Mouse (Mus musculus) left cerebral cortex, adult 18-20 months (tissue): ENCODE results near the gene Lad1. TPM values are rescaled to one million over a fixed set of nuclear protein-coding genes. Genes with fewer than 3 reads are reported as not detected.

Experiments used
- DNase-seq, 2 experiments: peaks; one replicate each; pipeline ENCODE4 v3.0.0; 2021 to 2022; ENCODE audit warnings: low spot score in 2 of 2, mixed read lengths in 1 of 2
- total RNA-seq, 2 experiments: library from RNA; stranded (reverse); gene quantifications; 2 replicates each; pipeline ENCODE4 v1.2.3; 2021

Gene Lad1
- total RNA-seq, 2 experiments from 2014 or later = 0.96 to 1.3 TPM

DNA sequence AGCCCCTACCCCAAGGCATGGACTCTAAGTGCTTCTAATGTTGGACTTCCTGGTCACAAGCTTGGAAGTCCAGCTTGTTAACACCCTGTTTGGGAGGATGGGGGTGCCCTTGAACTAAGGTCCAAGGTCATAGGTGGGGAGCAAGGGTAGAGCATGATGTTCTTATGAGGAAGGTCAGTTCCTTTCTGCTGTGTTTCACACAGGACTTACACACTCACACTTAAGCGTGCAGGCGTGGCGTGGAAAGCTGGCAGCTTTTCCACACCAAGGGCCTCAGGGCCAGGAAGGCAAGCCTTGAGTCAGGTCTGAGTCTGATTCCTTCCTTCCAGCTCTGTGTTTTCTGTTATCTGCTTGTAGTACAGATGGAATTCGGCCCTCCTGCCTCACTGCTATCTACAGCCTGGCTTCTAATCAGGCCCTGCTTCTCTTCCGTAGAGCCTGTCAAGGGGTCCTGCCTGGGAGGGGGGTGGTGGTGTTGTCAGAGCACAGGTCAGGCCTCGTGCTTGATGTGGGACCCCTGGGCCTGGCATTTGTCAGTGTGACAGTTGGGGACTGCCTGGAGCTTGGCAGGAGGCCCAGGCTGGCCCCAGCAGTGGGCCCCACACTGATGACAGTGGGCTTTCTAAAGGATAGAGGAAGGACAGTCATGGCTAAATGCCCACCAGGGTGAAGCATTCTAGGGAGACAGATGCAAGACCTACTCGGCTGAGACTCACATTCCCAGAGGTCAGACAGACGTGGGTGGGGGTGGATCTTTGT is 18.0 kb upstream of the Lad1 start:
- DNase-seq = no peak

DNA sequence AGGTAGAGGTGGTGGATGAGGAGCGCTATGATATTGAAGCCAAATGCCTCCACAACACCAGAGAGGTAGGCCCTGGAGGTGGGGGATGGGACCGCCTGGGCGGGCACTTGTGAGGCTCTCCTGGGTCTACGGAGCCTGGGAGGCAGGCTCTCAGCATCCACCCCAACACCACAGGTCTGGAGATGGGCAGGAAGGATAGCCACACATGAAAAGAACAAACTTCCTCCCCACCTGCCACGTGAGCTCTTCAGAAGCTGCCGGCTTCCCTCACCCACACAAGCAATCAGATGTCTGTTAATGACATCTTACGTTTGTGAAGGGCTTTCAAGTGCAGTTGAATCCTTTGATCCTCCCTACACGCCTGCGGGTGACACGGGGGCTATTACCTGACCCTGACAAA is 10.9 kb upstream of the Lad1 start:
- no peak for DNase-seq

DNA sequence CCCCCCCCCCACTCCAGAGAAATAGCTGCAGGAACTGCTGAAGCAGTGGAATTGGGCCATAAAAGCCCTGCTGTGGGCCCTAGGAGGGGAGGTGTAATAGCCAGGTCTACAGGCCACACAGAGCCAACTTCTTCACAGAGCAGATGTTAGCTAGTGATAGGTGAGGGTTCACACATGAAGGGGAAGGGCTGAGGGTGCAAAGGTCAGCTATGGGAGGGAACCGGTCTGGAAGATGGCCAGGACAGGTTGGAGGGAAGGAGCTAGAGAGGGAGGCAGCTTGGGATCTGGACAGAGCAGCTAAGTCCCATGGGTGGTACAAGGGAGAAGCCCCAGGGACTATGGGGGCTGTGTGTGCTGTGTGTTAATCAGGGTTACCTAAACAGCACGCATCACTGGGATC is 8.2 kb upstream of the Lad1 start:
- DNase-seq = no peak

DNA sequence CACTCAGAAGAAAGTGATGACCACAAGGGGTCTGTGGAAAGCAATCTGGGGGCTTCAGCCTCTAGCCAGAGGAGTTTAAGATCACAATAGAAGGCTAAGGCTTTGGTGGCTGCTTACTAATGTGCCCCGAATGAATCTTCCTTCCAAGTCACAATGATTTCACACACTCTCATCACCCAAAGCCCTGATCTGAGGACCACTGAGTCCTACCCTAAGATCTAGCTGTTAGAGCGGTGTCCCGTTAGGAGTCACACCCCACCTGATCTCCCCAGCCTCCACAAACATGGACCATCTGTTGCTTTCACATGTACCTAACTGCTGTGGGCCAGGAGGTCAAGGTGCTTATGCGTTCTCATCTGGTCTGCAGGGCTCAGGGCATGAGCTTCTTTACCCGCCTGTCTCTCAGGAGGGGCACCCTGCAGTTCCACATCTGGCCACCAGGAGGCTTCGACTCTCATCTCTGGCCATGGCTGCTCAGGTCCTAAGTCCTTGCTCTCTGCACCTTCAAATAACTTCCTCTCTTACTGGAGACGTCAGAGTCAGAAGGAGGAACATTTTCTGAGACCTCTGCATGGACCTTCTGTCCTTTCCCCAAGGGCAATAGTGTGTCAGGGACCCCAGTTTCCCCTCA is 7.3 kb upstream of the Lad1 start:
- peak; percentile 77 to 91 for DNase-seq

DNA sequence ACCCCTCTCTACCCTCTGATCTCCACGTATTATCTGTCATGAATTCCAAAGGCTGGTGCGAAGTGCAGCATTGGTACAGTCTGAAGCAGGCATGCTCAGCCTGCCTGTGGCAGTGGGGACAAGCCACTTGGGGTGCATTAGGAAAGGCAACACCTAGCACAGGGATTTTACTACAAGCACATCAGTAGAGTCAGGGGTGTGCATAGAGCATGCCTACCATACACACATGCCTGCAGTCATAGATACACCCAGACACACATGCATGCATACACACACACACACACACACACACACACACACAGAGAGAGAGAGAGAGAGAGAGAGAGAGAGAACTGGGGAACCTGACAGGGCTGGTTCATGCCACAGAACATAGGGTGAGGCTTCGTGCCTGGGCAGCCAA is 6.2 kb upstream of the Lad1 start:
- no peak for DNase-seq

DNA sequence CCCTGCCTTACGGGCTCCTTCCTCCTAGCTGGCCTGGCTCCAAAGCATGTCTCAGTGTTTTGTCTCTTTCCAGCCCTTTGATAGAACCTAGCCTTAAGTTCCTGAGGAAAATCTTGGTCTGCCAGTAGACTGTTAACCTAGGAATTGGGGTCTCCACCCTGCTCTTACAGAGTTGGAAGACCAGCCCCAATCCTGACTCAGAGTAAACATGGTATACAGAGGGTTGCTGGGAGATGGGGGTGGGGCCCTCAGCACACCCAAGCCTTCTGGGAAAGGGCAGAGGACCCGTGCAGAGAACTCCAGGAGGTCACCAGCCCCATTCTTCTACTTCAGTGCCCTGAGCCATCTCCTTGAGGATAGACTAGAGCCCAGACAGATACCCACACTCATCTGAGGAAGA is 5.8 kb upstream of the Lad1 start:
- DNase-seq = no peak

DNA sequence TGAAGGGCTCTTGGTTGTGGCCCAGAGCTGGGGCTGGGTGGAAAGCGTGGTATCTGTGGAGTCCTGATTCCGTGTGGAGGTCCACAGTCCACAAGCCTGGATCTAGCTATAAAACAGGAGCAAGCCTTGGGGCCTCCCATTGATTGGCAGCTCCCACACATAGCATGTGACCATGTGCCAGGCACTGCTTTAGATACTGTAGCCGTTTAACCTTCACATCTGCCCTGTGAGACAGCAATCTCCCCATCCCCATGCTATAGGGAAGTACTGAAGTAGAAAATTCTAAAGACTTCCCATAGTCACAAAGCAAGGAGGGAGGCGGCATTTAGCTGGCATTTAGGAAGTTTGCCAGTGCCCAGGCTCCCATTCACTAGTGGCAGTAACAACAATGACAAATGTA is 5.3 kb upstream of the Lad1 start:
- no peak for DNase-seq

DNA sequence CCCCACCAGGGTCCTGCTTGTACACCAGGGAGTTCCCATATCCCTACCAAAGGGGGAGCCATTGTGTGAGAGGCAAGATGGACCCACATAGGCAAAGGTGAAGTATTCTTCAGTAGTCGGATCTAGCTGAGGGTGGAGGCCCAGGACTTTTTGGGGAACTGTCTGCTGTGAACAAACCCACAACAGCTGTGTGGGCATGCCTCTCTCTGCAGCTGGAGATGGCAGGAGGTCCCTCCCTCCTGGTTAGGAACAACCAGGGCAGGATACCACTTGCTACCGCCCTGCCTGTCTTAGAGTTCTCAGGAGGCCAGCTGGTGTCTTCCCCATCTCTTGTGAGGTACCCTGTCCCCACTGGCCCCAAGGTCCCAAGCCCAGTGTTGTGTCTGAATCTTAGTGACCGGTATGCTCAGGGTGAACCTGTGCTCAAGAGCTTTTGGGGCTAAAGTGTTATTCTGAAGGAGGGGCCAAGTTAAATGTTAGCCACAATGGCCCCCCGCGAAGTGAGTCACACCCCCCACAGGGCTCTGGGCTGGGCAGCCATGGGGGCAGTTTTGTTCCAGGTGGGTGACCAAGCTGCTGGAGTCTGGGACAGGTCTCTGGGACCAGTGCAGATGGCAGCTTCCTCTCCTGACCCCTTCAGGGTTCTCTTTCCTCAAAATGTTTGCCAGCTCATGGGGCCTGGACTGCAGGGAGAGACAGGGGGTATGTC is 4.6 kb upstream of the Lad1 start:
- no peak for DNase-seq

DNA sequence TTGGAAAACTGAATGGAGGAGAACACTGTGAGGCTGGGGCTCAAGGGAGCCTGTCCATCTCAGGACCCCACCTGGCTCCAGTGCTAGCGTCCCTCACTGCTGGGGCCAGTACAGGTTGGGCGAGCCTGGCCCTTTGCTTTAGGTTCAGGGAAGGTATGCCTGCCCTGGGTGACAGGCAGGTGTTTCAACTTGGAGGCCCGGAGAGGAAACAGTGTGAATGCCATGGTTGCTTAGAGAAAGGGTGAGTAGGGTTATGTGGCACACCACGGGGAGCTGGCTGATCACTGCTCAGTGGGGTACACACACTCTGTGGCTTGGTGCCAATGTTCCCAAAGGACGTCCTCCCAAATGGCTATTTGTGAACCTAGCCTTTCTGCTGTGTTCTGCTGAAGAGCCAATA is 3.9 kb upstream of the Lad1 start:
- no peak for DNase-seq

DNA sequence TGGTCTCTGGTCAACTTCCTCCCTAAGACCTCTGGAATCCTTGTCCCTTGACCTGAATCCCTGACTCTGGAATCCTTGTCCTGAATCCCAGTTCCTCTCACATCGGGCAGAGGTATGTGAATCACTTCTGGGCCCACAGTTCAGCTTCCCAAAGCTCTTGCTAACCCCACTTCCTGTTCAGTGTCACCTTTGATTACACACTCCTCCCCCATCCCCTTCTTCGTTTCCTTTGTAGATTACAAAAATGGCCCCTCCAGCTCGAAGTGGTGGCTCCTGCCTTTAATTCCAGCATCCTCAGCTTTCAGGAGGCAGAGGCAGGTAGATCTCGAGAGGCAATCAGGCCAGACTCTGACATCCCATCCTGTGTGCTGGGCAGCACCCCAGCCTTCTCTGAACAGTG is 803 bp upstream of the Lad1 start:
- no peak for DNase-seq

DNA sequence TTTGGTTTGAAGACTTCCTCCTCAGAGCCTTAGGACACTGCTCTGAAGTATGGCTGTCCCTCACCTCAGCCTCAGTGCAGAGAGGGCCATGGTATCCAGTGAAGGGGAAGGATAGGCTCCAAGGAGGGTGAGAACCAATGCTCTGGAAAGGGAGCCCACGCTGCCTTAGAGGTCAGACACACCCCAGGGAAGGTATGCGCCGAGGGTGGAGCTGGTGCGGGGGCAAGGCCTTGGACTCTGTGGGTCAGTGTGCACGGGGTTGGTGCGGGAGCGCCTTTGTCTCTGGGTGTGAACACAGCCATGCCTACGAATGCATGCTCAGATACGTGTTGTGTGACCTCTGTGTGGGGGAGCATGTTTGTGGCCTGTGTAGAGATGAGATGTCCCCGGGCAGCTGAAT is 1.7 kb downstream of the Lad1 start:
- DNase-seq = no peak

DNA sequence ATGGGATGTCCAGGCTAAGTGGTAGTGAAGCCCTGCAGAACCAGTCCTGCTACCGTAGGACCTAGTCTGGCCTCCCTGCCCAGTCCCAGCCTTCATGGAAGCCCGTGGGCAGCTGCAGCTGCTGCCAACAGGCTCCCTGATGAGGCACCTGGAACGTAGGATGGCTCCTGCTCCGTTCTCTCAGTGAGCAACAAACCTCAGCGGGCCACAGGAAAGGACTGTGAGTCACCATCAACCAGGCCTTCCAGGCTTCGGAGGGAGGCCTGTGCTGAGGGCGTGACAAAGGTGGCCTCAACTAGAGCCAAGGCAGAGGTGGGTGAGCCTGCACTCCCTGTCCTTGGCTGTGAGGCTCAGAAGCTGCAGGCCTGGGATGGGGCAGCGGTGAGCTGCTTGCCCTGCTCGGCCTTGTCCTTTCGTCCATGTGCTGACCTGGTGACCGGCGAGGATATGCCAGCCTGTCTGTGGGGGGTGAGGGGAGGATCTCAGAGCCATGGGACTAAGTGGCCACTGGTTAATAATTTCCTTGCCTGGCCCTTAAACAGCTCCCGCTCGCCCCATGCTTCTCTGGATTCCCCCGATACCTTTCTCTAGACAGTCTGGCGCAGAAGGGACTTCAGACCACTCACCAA is 2.5 kb downstream of the Lad1 start:
- DNase-seq = no peak

DNA sequence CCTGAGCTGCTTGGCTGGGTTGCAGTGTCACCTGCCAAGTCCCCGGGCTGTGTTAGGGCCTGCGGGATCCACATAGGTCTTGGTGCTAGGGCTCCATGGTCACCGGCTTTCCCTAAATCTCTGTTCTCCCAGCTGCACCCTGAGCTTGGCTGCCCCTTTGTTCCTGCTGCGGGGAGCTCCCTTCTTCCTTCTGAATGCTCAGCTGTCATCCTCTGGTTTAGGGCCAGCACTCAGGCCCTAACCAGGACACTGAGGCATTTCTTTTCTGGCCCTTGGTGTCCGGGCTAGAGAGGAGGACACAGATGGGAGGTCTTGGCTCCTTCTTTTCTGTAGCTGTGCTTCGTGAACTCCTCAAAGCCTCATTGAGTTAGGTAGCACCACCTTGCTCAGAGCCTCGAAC is 3.4 kb downstream of the Lad1 start:
- no peak for DNase-seq

DNA sequence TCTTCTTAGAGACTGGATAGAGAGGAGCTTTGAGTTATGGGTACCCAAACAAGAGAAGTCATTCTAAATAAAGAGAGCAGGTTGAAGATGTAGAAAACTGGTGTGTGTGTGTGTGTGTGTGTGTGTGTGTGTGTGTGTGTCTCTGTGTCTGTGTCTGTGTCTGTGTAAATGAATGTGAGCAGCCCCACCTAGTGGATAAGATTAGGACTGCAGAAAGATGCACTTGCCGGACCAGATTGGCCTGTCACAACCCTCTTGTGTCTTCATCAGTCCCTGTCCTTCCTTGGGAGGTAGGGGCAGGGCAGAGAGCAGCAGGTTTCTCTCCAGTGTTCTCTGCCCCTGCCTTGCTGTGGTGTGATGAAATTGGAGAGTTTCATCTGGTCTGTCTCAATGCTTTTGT is 10.5 kb downstream of the Lad1 start:
- peak; percentile 23 to 31 for DNase-seq

DNA sequence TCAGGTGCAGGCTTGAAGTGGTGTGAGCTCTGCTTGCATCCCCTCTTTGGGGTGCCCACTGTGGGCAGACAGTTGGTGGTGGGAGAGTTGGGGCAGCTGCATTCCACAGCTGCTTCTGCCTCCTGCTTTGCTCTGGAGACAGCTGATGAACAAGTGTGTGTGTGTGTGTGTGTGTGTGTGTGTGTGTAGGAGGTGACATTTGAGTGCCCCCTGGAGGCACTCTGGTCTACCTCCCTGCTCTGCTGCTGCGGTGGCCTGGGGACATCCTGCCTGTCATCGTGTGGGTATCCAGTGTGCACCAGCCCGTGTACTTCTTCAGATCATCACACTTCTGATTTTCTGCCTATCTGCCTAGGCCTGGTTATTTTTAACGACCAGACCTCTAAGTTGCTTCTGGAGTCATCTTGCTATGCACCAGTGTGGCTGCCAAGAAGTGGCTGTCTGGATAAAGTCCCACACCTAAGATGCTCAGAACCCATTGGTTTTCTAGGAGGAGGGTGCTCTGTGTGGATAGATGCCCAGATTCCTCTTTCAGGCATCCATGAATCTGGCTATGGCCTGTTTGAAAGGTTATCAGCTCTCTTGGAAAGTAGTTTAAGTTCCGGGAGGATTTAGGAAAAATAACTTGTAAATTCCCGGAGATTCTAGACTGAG is 15.9 kb downstream of the Lad1 start:
- no peak for DNase-seq

DNA sequence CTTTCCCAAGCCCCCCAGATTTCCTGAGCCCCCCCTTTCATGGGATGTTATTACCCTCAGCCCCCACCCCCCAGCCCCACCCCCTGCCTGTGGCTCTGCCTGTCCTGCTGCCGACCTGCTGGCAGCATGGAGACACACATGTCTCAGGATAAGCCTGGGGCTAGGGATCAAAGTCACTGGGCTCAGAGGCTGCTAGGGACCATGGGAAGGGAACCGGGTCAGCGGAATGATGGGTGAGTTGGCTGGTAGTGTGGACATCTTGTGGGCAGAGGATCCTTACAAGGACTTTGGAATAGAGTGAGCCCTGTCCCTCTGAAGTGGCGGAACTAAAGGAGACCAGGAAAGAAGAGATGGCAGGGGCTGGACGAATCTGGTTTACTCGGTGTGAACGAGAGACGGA is 16.6 kb downstream of the Lad1 start:
- DNase-seq = no peak

DNA sequence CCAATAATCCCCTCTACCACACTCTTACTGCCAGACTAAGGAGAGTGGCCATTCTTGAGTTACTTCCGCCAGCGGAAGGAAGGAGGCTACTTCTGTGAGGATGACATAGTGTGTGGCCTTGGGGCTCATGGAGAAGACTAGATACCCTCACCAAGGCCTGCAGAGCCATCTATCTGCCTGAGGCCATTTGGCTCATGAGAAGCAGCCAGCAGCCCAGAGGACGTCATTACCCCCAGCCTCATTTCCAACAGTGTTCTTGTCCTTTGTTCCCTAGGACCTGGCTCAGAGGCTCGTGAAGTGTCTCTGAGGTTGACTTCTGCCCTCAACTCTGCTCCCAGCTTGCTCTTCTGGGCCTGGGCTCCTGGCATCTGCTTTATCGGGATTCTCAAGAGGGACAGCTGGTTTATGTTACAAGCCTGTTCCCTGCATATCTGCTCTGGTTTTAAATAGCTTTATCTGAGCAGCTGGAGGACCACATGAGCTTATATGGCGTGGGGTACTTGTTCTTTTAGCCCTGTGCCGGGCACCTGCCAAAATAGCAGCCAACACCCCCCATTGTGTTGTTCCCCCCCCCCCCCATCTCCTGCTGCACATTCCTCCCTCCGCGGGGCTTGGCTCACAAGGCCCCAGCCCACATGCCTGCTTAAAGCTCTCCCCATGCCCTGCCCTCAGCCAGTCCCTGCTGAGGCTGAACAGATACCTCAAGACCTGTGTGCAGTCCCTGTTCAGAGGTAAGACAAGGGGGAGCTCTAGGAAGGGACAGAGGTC is 17.5 kb downstream of the Lad1 start, which contains the start of gene Tnnt2:
TSS of gene Tnnt2 (plus strand) at position 639 of the 768 bp plus-strand sequence.
- no peak for DNase-seq

DNA sequence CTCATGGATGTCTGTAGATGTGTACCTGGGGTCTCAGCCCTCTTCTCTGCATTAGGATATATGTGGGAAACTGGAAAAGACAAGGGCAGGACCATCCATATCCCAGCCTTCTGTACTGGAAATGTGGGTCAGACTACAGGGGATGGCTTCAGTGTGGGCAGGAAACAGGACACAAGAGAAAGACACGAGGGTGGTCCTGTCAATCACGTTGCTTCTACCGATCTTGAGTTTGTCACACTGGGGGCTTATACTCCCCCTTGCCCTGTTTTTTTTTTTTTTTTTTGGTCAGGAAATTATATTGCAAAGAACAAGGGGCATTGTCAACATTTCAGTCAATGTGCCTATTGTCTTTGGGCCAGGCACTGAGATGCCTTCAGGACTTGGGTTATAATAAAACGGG is 20.2 kb downstream of the Lad1 start:
- no peak for DNase-seq

DNA sequence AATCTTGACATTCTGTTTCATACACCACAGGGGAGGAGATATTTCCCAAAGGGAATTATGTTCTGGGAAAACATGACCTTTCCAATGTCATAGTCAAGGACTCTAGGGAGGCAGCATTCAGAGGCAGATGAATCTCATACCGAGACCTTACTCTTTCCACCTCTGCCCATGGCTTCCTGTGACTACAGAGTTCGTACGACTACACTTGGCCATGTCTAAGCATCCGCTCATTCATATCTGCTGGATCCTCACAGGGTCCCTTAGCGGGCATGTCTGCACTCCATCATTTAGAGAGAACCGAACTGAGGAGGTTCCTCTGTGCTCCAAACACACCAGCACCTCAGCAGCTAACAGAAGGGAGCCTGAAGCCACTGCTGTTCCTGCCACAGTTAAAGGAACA is 20.7 kb downstream of the Lad1 start:
- DNase-seq = no peak

DNA sequence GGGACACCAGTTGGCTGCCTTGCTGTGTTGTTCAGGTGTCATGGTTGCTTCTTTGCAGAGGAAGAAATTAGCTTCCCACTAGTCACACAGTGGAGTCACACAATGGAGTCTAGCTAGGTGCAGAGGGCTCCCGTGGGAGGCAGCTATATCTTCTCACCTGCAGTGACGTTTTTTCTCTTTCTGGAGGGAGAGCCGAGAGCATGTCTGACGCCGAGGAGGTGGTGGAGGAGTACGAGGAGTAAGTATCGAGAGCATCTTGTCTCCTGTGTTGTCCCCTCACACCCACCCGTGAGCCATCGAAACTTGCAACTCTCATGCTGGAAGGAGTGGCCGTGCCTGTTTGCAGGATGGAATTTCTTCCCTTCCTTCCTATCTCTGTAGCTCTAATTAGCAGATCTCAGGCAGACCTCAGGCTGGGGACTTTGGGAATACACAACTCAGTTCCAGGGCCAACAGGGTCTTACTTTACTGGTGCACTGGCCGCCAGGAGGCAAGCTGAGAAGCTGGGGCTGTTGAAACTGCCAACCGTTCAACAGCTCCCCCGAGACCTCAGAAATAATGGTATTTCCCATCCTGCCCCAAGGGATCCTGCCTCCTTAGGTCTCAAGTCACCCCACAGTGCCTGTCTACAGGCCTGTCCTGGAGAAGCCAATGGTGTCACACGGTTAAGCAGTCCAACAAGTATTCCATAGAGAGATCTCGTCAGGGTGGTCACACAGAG is 22.4 kb downstream of the Lad1 start:
- peak in 1 of 2 experiments; percentile 23 for DNase-seq
